Mouse (Mus musculus) G1E (cell line): ENCODE results near the gene Usp6nl.

Source experiments
- CTCF ChIP-seq: IDR thresholded peaks from 2 replicates; pipeline ENCODE4 v1.5.1; 2012; ENCODE audit warnings: low read depth, low read length, inconsistent platforms, mixed read lengths
- GATA1 ChIP-seq: IDR thresholded peaks from 2 replicates; pipeline ENCODE4 v1.6.1; 2012; ENCODE audit warnings: borderline replicate concordance, low read length, inconsistent platforms, mixed read lengths

DNA sequence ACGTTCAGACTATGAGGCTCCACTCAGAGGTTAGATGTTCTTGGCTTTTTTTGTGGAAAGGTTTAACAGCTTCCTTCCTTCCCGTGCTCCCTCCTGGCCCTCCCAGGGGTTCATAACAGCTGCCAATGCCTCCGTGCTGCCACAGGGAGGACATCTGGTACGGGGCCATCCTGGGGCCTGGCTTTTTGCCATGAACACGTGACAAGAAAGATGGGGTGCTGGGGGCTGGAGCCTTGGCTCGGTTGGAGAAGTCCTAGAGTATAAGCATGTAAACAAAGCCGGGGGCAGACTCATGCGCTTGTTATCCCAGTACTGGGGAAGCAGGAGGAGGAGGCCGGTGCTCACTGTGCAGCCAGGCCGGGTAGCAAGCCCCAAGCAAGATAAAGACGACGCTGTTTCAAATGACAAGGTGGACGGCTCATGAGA lies 156.5 kb downstream of the Usp6nl start:
- TF ChIP-seq CTCF (no peak), GATA1 (no peak)
